Mouse (Mus musculus) G1E (cell line): Measurements from ENCODE around the gene Gm16253.

Experiments used
- CTCF ChIP-seq: IDR thresholded peaks from 2 replicates; pipeline ENCODE4 v1.5.1; 2012; ENCODE audit warnings: low read depth, low read length, inconsistent platforms, mixed read lengths
- GATA1 ChIP-seq: IDR thresholded peaks from 2 replicates; pipeline ENCODE4 v1.6.1; 2012; ENCODE audit warnings: borderline replicate concordance, low read length, inconsistent platforms, mixed read lengths
- GATA2 ChIP-seq: IDR thresholded peaks from 2 replicates; pipeline ENCODE4 v1.6.1; 2012; ENCODE audit warnings: low read depth, low read length, inconsistent platforms, borderline replicate concordance
- POLR2AphosphoS5 ChIP-seq: IDR thresholded peaks from 2 replicates; pipeline ENCODE4 v1.6.1; 2012; ENCODE audit warnings: low read depth, low read length, inconsistent platforms; ENCODE audit not compliant: insufficient replicate concordance
- TAL1 ChIP-seq: conservative IDR thresholded peaks from 2 replicates; pipeline ENCODE4 v1.6.1; 2012; ENCODE audit warnings: low read depth, low read length, inconsistent platforms, mixed read lengths

DNA sequence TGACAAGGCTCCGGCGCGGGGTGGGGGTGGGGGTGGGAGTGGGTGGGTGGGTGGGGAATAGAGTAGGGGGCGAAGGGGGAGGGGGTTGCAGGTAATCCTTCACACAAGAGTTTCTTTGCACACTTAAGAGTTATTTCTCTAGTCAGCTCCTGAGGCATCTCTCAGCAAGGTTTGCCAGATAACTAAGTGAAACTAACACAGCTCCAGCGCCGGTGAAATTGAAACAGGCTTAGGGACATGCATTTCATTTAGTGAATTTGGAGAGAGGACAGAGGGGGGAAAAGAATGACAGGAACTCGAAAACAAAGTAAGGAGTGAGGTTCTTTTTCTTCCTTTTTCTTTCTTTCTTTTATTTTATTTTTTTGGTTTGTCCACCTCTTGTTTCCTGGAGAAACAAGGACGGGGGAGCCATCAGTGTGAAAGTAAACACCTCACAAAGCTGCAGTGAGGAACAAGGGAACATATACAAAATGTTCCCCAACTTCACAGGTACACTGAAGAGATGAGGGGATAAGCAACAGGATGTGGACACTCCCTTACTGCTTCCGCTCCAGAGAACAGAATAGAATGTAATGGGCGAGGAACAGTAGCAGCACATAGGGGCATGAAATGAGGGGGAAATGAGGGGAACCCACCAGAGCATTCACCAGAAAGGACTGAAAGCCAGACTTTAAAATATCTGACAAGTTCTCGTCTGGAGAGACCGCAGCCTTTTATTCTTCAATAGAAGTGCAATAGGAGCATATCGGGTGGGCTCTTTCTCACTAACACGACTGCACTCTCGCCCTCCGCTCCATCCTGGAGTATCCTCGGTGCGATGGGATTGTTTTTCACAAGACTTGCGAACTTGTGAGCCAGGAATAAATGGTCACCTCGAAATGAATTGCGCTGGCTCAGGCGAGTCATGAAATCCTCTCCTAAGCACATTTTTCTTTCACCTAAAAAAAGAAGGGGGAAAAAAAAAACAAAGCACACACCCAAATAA, 19.8 kb upstream of the Gm16253 start:
- TF ChIP-seq CTCF (no peak), GATA1 (no peak), TAL1 (no peak), POLR2AphosphoS5 (no peak), GATA2 (peak; percentile 65; the same call in 1 of the 2 replicates)
